Mouse (Mus musculus) liver, embryonic 16.5 days (tissue): ENCODE results near the gene Tor1a. TPM values are rescaled to one million over a fixed set of nuclear protein-coding genes. Genes with fewer than 3 reads are reported as not detected.
"Not testable (repeated sequence)": the region's sequence is repeated elsewhere in the genome, so short reads cannot be mapped to it uniquely, and the experiment has no call there.

Source experiments
- ATAC-seq: fragments of 200-750 bp; cut with Nextera tagmentation; 2 replicates; pipeline ENCODE4 v1.8.0; 2017; ENCODE audit warnings: low read depth, mild to moderate bottlenecking, moderate number of reproducible peaks, moderate library complexity
- H3K27ac ChIP-seq: fragments of 300-500 bp; sonication (generic); 2 replicates; pipeline ENCODE4 v1.5.1; 2014; ENCODE audit warnings: mild to moderate bottlenecking, low read length
- H3K27me3 ChIP-seq: fragments of 300-500 bp; sonication (generic); 2 replicates; pipeline ENCODE4 v1.6.1; 2014; ENCODE audit warnings: low read depth, low read length, mixed read lengths; ENCODE audit not compliant: control insufficient read depth, insufficient read depth
- H3K36me3 ChIP-seq: fragments of 300-500 bp; sonication (generic); 2 replicates; pipeline ENCODE4 v1.6.1; 2014; ENCODE audit warnings: mild to moderate bottlenecking; ENCODE audit not compliant: control insufficient read depth, insufficient read depth
- H3K4me1 ChIP-seq: fragments of 300-500 bp; sonication (generic); 2 replicates; pipeline ENCODE4 v1.6.1; 2014; ENCODE audit warnings: low read depth, low read length, mixed read lengths; ENCODE audit not compliant: control insufficient read depth
- H3K4me2 ChIP-seq: fragments of 300-500 bp; sonication (generic); 2 replicates; pipeline ENCODE4 v1.6.1; 2014; ENCODE audit warnings: low read depth, low read length, mixed read lengths
- H3K4me3 ChIP-seq: fragments of 300-500 bp; sonication (generic); 2 replicates; pipeline ENCODE4 v1.5.1; 2014; ENCODE audit warnings: low read depth, mild to moderate bottlenecking, low read length
- H3K9ac ChIP-seq: fragments of 300-500 bp; sonication (generic); 2 replicates; pipeline ENCODE4 v1.6.1; 2014; ENCODE audit warnings: low read depth, low read length
- H3K9me3 ChIP-seq: fragments of 300-500 bp; sonication (generic); replicated peaks from 2 replicates; pipeline ENCODE4 v1.6.1; 2016; ENCODE audit warnings: low read length; ENCODE audit not compliant: control insufficient read depth
- WGBS: fragments of 180-500 bp; shearing (Covaris S2); extraction: QIAGEN DNeasy Blood & Tissue Kit; methylation state at CpG from one replicate; pipeline ENCODE4 v1.1.7; 2014; ENCODE audit not compliant: insufficient replicate concordance; 5-methylcytosine and 5-hydroxymethylcytosine counted together
- polyA plus RNA-seq: library from polyadenylated mRNA; unstranded; fragments of >200 nt; fragmentation: Nextera tagmentation; extraction: Ambion mirVana; gene quantifications from 2 replicates; pipeline ENCODE4 v1.2.1, GENCODE M21; 2015

The Tor1a gene
- polyA plus RNA-seq, 1 experiment from 2014 or later, result 36.3 TPM

- not testable (repeated sequence) for H3K36me3 ChIP-seq, H3K4me1 ChIP-seq, H3K27ac ChIP-seq, ATAC-seq, H3K9me3 ChIP-seq, H3K4me2 ChIP-seq, H3K4me3 ChIP-seq, H3K27me3 ChIP-seq, H3K9ac ChIP-seq
- WGBS, result 68% methylated on average over 6 of the region's 6 CpGs
Measured at GRCm38 (mm10) chr2:30915933-30916332, 51.8 kb downstream of the Tor1a start.

- Histone ChIP-seq H3K4me3 (no peak overlapping the region), H3K9ac (no peak overlapping the region), H3K27ac (no peak overlapping the region), H3K4me1 (no peaks in the 10 kb centered on the region), H3K9me3 (no peaks in the 10 kb centered on the region), H3K4me2 (no peak overlapping the region), H3K36me3 (no peaks in the 10 kb centered on the region), H3K27me3 (no peaks in the 10 kb centered on the region)
- no peak for ATAC-seq
- WGBS, result 72% methylated on average over 5 of the region's 5 CpGs
Measured at GRCm38 (mm10) chr2:30915376-30915775, 52.4 kb downstream of the Tor1a start.

- Histone ChIP-seq H3K4me1 (no peaks in the 10 kb centered on the region), H3K9ac (no peak overlapping the region), H3K4me2 (no peak overlapping the region), H3K9me3 (no peaks in the 10 kb centered on the region), H3K27ac (no peak overlapping the region), H3K4me3 (no peak overlapping the region), H3K27me3 (no peaks in the 10 kb centered on the region), H3K36me3 (no peaks in the 10 kb centered on the region)
- no peak for ATAC-seq
- 44% methylated on average over 3 of the region's 3 CpGs for WGBS
Measured at GRCm38 (mm10) chr2:30914836-30915235, 52.9 kb downstream of the Tor1a start.

GRCm38 (mm10) chr2:30913022-30913421 lies 54.7 kb downstream of the Tor1a start:
- WGBS, result 59% methylated on average over 8 of the region's 8 CpGs
- no peaks in the 10 kb centered on the region for H3K9me3 ChIP-seq
- no peak overlapping the region for H3K4me3 ChIP-seq
- no peaks in the 10 kb centered on the region for H3K27me3 ChIP-seq
- no peak overlapping the region for H3K9ac ChIP-seq
- no peak overlapping the region for H3K4me2 ChIP-seq
- ATAC-seq, result no peak
- H3K27ac ChIP-seq, result no peak overlapping the region
- no peaks in the 10 kb centered on the region for H3K4me1 ChIP-seq
- no peaks in the 10 kb centered on the region for H3K36me3 ChIP-seq

GRCm38 (mm10) chr2:30912291-30912773 lies 55.4 kb downstream of the Tor1a start:
- no peak for ATAC-seq

More at GRCm38 (mm10) chr2:30912291-30912773, 55.4 kb downstream of the Tor1a start:
- Histone ChIP-seq H3K27me3 (no peaks in the 10 kb centered on the region), H3K36me3 (no peaks in the 10 kb centered on the region), H3K4me2 (no peak overlapping the region), H3K9me3 (no peaks in the 10 kb centered on the region), H3K4me3 (no peak overlapping the region), H3K9ac (no peak overlapping the region), H3K4me1 (no peaks in the 10 kb centered on the region), H3K27ac (no peak overlapping the region)
- 37% methylated on average over 4 of the region's 4 CpGs for WGBS

Other genes with a start within 250 kb of the Tor1a start
- gene 1700001O22Rik, start 164.3 kb downstream of the Tor1a start, polyA plus RNA-seq, result 0.09 TPM in 1 of 2 replicates, not detected in the other
- 23.2 and 24.9 TPM in 2 replicates for gene Ntmt1, start 160.1 kb downstream of the Tor1a start, polyA plus RNA-seq
- gene Asb6, start 137.6 kb downstream of the Tor1a start, polyA plus RNA-seq, result 27.8 and 29.1 TPM in 2 replicates
- 0.18 TPM in 1 of 2 replicates, not detected in the other for gene Prrx2, start 133.0 kb downstream of the Tor1a start, polyA plus RNA-seq
- gene Ptges, start 38.1 kb downstream of the Tor1a start, polyA plus RNA-seq, result 0.35 and 0.37 TPM in 2 replicates
- 15.8 and 15.9 TPM in 2 replicates for gene Tor1b, start 15.0 kb downstream of the Tor1a start, polyA plus RNA-seq
- gene BC005624, start 14.3 kb upstream of the Tor1a start, polyA plus RNA-seq, result 23.1 and 24.0 TPM in 2 replicates
- 4.9 and 5.8 TPM in 2 replicates for gene Usp20, start 14.3 kb upstream of the Tor1a start, polyA plus RNA-seq
- gene Fnbp1, start 174.1 kb upstream of the Tor1a start, polyA plus RNA-seq, result 5.2 and 5.9 TPM in 2 replicates
- 11.5 and 11.9 TPM in 2 replicates for gene Gpr107, start 184.4 kb upstream of the Tor1a start, polyA plus RNA-seq